Mouse (Mus musculus) forebrain, embryonic 16.5 days (tissue): ENCODE measurements around the gene Myo10. TPM values are rescaled to one million over a fixed set of nuclear protein-coding genes. Genes with fewer than 3 reads are reported as not detected.

ENCODE experiments used
- ATAC-seq: fragments of 200-750 bp; cut with Nextera tagmentation; 2 replicates; pipeline ENCODE4 v1.8.0; 2017; ENCODE audit warnings: mild to moderate bottlenecking, moderate library complexity
- H3K27ac ChIP-seq: fragments of 300-500 bp; sonication (generic); 2 replicates; pipeline ENCODE4 v1.5.1; 2014; ENCODE audit warnings: low read length, control low read depth
- H3K27me3 ChIP-seq: fragments of 300-500 bp; sonication (generic); replicated peaks from 2 replicates; pipeline ENCODE4 v1.6.1; 2014; ENCODE audit warnings: low read length; ENCODE audit not compliant: control insufficient read depth, insufficient read depth
- H3K36me3 ChIP-seq: fragments of 300-500 bp; sonication (generic); 2 replicates; pipeline ENCODE4 v1.6.1; 2014; ENCODE audit not compliant: control insufficient read depth, insufficient read depth
- H3K4me1 ChIP-seq: fragments of 300-500 bp; sonication (generic); replicated peaks from 2 replicates; pipeline ENCODE4 v1.6.1; 2014; ENCODE audit warnings: low read length; ENCODE audit not compliant: control insufficient read depth, insufficient read depth
- H3K4me2 ChIP-seq: fragments of 300-500 bp; sonication (generic); 2 replicates; pipeline ENCODE4 v1.6.1; 2014; ENCODE audit warnings: mild to moderate bottlenecking, low read length, control low read depth
- H3K4me3 ChIP-seq: fragments of 300-500 bp; sonication (generic); replicated peaks from 2 replicates; pipeline ENCODE4 v1.5.1; 2014; ENCODE audit warnings: mild to moderate bottlenecking, low read length, control low read depth
- H3K9ac ChIP-seq: fragments of 300-500 bp; sonication (generic); replicated peaks from 2 replicates; pipeline ENCODE4 v1.6.1; 2014; ENCODE audit warnings: low read depth, low read length, control low read depth
- H3K9me3 ChIP-seq: fragments of 300-500 bp; sonication (generic); 2 replicates; pipeline ENCODE4 v1.6.1; 2016; ENCODE audit warnings: low read length; ENCODE audit not compliant: control insufficient read depth
- WGBS: fragments of 180-500 bp; shearing (Covaris S2); extraction: QIAGEN DNeasy Blood & Tissue Kit; methylation state at CpG from one replicate; pipeline ENCODE4 v1.1.7; 2014; 5-methylcytosine and 5-hydroxymethylcytosine counted together
- polyA plus RNA-seq: library from polyadenylated mRNA; unstranded; fragments of >200 nt; fragmentation: Nextera tagmentation; extraction: Ambion mirVana; gene quantifications from 2 replicates; pipeline ENCODE4 v1.2.1, GENCODE M21; 2015

Myo10 gene
- polyA plus RNA-seq, 1 experiment from 2014 or later = 38.4 TPM

DNA sequence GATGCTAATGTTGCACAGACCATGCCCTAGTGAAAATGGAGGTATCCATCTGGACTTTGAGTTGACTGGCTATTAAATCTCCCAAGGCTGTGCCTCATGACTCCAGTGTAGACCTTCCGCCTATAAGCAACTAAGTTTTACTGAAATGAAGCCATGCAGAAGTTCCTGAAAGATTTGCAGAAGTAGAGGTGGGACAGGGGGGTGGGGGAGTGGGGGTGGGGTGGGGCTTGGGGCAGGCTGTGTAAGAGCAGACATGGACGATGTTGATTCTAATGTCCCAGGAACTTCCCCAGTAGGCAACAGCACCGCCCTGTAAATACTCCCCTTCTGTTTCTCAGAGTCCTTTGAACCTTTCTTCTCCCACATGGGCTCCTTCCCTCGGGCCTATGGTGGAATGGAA is 16.9 kb upstream of the Myo10 start:
- Histone ChIP-seq H3K4me3 (no peak overlapping the region), H3K9ac (no peak overlapping the region), H3K9me3 (no peaks in the 10 kb centered on the region), H3K27me3 (no peaks in the 10 kb centered on the region), H3K36me3 (no peaks in the 10 kb centered on the region), H3K4me2 (no peak overlapping the region), H3K27ac (no peak overlapping the region), H3K4me1 (no peaks in the 10 kb centered on the region)
- WGBS = 83% methylated on average over 4 of the region's 4 CpGs
- ATAC-seq = no peak

DNA sequence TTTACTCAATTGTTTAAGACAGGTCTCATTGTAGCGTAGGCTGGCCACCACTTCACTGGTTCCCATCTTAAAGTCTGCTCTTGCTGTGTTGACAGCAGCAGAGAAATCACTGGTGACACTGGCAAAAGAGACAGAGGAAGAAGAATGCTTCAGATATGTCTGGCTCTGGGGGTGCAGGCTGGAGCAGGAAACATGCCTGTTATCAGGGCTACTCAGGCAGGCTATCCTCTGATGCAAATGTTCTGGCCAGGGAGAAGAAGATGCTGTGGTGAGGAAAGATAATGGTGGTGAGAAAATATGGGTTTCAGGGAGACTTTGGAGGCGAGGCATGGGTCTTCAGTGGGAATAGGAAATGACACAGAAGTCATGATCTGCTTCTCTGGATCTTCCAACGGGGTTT is 13.6 kb upstream of the Myo10 start:
- H3K4me3 ChIP-seq = no peak overlapping the region
- H3K9me3 ChIP-seq = no peaks in the 10 kb centered on the region
- no peaks in the 10 kb centered on the region for H3K36me3 ChIP-seq
- no peak overlapping the region for H3K9ac ChIP-seq
- H3K4me1 ChIP-seq = no peaks in the 10 kb centered on the region
- H3K27me3 ChIP-seq = no peaks in the 10 kb centered on the region
- no peak overlapping the region for H3K4me2 ChIP-seq
- no peak overlapping the region for H3K27ac ChIP-seq
- 86% methylated on average over 3 of the region's 3 CpGs for WGBS
- ATAC-seq = no peak

DNA sequence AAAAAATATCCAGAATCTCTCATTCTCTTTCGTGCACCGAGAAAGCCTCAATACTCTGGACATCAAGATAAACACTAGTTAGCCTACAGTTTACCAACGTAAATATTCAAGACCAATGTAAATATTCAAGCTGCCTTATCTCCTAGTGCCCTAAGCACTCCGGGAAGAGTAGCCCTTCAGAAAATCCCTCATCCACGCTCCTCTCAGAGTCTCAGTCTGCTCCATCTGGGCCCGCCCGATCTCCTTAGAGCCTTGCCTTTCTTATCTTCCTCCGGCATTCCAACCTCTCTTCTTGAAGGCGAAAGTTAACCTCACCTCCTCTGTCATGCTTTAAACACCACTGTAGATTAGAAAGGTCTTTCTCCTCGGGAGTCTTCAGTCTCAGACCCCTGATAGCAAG is 13.1 kb upstream of the Myo10 start:
- no peak overlapping the region for H3K4me2 ChIP-seq
- no peaks in the 10 kb centered on the region for H3K9me3 ChIP-seq
- H3K4me3 ChIP-seq = no peak overlapping the region
- no peak overlapping the region for H3K9ac ChIP-seq
- H3K36me3 ChIP-seq = no peaks in the 10 kb centered on the region
- no peak overlapping the region for H3K27ac ChIP-seq
- ATAC-seq = no peak
- no peaks in the 10 kb centered on the region for H3K27me3 ChIP-seq
- WGBS = 91% methylated on average over 10 of the region's 10 CpGs
- H3K4me1 ChIP-seq = no peaks in the 10 kb centered on the region

DNA sequence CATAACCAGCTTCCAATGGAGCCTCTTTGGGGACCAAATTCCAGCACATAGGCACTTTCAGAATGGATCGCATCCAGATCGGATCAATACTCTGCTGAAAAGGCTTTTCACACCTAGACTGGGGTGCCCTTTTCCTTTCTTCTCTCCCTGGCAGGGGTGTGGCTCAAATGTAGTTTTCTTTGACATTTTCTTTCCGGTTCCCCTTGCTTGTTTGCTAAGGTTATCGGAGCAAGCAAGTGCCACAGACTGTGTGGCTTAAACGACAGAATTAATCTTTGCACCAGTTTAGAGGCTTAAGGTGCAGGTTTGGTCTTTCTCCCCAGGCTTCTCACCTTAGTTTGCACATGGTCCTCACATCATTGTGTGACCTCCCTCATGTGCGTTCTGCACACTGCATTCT is 11.1 kb upstream of the Myo10 start:
- H3K27ac ChIP-seq = no peak overlapping the region
- H3K36me3 ChIP-seq = no peaks in the 10 kb centered on the region
- 67% methylated on average over 6 of the region's 6 CpGs for WGBS
- H3K4me2 ChIP-seq = no peak overlapping the region
- no peaks in the 10 kb centered on the region for H3K9me3 ChIP-seq
- no peak for ATAC-seq
- no peaks in the 10 kb centered on the region for H3K4me1 ChIP-seq
- H3K9ac ChIP-seq = no peak overlapping the region
- H3K4me3 ChIP-seq = no peak overlapping the region
- H3K27me3 ChIP-seq = no peaks in the 10 kb centered on the region

DNA sequence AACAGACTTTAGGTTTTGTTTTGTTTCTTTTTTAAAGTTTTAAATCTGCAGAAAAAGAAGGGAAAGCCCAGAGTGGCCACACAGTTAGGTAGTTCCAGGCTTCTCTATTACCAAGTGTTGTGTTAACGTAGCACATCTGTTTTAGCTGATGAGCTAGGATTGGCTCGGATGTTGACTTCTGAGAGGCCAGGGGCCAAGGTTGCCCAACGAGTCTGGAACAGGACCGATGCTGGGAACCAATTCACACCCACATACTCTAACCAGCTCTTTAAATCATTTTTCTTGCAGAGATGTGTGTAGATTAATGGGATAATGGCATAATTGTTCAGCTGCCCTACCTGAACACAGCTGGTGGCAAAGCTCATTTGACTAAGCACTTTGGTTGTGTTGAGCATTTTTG is 1.8 kb upstream of the Myo10 start:
- Histone ChIP-seq H3K27me3 (peaks cover 38% of the 10 kb centered on the region), H3K36me3 (no peaks in the 10 kb centered on the region), H3K9me3 (no peaks in the 10 kb centered on the region), H3K27ac (no peak overlapping the region), H3K4me2 (no peak overlapping the region), H3K4me1 (peaks cover 10% of the 10 kb centered on the region), H3K4me3 (no peak overlapping the region), H3K9ac (no peak overlapping the region)
- ATAC-seq = no peak
- WGBS = 85% methylated on average over 4 of the region's 4 CpGs

DNA sequence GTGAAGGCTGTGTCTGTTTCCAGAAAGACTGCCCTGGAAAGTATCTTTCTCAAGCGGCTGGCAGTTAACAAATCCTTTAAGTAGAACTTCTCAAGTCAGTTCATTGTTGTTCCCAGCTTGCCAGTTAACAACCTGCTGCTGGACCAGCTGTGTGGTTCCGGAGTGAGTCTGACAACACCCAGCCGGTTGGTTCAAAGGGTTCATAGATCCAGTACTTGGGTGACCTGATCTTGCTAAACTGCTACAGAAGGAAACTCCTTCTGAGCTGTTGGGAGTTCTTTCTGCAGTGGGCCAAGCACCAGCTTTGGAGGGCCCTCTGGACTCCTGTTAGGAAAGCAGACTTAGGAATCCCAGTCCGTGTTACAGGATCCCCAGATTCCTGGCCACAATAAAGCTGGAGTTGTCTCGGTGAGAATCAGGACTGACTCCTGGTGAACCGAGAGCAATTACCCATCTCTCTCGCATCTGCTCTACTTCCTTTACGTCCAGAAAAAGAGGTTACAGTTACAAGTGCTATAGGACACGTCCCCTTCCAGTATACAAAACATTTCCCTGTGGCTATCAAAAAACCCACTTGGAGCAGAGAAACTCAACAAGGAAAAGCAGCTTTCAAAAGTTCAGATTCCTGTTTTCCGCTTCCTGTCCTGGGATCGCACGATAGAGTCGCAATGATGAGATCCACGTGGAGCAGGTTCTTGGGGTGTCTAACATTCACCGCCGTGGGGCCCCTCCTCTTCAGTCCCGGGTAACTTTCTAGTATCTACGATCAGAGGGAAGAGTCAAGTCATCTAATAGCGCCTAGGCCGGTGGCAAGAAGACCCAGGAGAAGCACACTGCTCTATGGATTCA is 750 bp upstream of the Myo10 start:
- WGBS = 5% methylated on average over 20 of the region's 20 CpGs
- Histone ChIP-seq H3K4me2 (peak overlapping the region; percentile 100), H3K9me3 (no peaks in the 10 kb centered on the region), H3K9ac (no peak overlapping the region), H3K4me1 (peaks cover 10% of the 10 kb centered on the region), H3K4me3 (peak overlapping the region; percentile 69), H3K27ac (no peak overlapping the region), H3K36me3 (no peaks in the 10 kb centered on the region), H3K27me3 (peaks cover 38% of the 10 kb centered on the region)
- no peak for ATAC-seq

DNA sequence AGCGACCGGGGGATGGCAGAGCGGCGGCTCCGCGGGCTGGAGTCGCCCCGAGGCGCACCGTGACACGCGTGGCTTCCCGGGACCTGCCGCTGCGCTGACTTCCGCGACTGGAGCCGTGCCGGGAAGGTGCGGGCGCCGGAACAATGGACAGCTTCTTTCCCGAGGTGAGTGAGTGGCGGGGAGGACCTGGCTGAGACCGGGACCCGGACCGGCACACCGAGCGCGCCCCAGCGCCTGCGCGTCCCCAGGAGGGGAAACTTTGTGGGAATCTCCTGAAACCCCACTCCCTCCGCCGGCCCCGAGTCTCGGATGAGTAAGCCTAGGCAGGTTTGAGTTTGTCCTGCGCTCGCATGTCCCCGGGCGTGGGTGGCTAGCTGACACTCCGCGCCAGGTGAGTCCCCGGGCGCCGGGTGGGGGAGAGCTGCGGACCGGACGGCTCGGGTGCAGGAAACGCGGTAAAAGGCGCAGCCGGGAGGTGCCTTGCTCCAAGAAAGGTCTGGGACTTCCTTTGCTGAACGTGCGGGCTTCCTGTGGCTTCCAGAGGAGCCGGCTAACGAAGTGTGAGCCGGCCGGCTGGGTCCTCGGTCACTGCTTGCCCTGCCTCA is 644 bp downstream of the Myo10 start:
- no peak overlapping the region for H3K27ac ChIP-seq
- WGBS = under 1% methylated on average over 61 of the region's 61 CpGs
- peaks cover 38% of the 10 kb centered on the region for H3K27me3 ChIP-seq
- H3K4me2 ChIP-seq = peak overlapping the region; percentile 100
- peak; percentile 23 for ATAC-seq
- no peaks in the 10 kb centered on the region for H3K9me3 ChIP-seq
- peaks cover 10% of the 10 kb centered on the region for H3K4me1 ChIP-seq
- H3K4me3 ChIP-seq = peak overlapping the region; percentile 69
- no peaks in the 10 kb centered on the region for H3K36me3 ChIP-seq
- H3K9ac ChIP-seq = peak overlapping the region; percentile 64

DNA sequence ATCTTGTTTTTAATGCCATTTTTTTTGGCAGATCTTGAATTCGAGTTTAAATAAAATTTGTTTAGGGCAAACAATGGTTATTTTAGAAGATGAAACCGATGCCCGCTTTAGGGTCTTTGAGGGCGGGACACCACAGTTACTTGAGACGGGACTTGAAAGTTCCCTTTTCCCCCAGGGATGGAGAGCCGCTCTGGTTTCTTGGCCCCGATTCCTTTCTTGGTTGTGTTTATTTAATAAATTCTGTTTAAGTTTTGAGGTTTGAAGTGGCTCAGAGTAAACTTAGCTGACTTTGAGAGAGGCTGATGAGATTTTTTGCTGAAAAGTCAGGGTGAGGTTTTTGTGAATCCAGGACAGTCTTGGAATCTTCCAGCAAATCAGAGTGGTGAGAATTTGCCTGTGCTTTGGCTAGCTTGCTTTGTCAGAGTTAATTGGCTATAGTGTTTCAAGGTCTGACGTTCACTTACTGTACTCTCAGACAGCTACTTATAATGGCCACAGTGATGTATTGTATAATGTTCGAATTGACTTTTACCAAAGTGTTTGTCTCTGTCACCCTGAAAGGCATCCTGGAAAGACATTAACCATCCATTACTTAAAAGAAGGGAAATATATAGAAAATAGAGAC is 1.3 kb downstream of the Myo10 start:
- H3K4me2 ChIP-seq = peak overlapping the region; percentile 100
- H3K27ac ChIP-seq = no peak overlapping the region
- H3K36me3 ChIP-seq = no peaks in the 10 kb centered on the region
- no peak overlapping the region; the same call in 1 of the 2 replicates for H3K9ac ChIP-seq
- peaks cover 38% of the 10 kb centered on the region for H3K27me3 ChIP-seq
- no peaks in the 10 kb centered on the region for H3K9me3 ChIP-seq
- H3K4me1 ChIP-seq = peaks cover 10% of the 10 kb centered on the region
- ATAC-seq = no peak
- H3K4me3 ChIP-seq = peak overlapping the region; percentile 69
- WGBS = 9% methylated on average over 9 of the region's 9 CpGs

DNA sequence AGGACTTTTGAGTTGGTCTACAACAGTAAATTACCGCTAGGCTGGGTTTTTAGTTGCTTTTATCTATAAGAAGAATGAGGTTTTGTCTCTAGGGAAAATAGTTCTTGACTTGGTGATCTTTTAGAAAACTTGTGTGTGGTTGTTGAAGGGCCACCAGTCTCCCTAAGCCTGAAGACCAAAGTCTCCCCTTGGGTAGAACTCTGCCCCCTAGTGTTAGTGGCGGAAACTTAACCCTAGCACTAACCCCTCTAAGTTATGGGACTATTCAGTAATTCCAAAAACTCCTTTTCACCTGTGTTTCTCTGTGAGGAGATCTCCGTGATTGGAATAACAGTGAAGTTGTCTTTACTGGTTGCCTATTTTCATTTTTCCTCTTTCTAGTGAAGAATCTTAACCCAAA is 1.9 kb downstream of the Myo10 start:
- no peak overlapping the region for H3K9ac ChIP-seq
- no peaks in the 10 kb centered on the region for H3K9me3 ChIP-seq
- H3K4me3 ChIP-seq = no peak overlapping the region
- H3K4me1 ChIP-seq = peaks cover 10% of the 10 kb centered on the region
- H3K4me2 ChIP-seq = no peak overlapping the region
- peaks cover 38% of the 10 kb centered on the region for H3K27me3 ChIP-seq
- no peak for ATAC-seq
- H3K27ac ChIP-seq = no peak overlapping the region
- no peaks in the 10 kb centered on the region for H3K36me3 ChIP-seq
- 61% methylated on average over 3 of the region's 3 CpGs for WGBS
